Mouse (Mus musculus) spleen, embryonic (tissue): ENCODE measurements around the gene Dennd6a.

ENCODE experiments used
- CTCF ChIA-PET: fragments of 350-600 bp; sonication (Branson Sonifier 250); formaldehyde crosslinking; loops from one replicate; lab custom pipeline; 2022; lab: Charles Lee

Gene Dennd6a

DNA sequence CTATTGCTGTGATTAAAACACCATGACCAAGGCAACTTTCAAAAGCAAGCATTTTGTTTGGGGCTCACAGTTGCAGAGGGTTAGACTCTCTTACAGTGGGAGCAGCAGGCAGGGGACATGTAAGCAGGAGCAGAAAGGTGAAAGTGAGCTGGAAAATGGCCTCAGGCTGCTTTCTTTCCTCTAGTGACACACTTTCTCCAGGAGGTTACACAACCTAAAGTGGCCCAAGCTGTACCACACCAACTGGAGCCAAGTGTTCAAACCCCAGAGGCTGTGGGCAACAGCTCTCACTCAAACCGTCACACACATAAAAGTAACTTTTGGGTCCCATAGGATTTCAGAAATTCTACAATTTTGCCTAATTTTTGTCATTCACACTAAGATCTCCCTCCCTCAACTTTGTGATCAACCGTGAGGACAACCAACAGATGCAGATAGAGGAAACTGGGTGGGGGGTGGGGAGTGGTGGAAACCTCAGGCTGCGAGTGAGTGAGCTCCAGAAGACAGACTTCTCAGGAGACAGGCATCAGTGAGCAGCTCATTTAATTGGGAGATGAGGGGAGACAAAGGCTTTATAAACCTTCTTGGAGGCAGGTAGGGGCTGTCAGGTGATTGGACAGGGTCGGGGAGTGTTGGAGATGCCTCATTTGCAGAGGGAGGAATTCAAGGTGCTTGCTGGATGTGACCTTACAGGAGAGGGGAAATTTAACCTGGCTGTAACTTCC, 1.5 kb upstream of the Dennd6a start:
- CTCF ChIA-PET, result no interaction called here

DNA sequence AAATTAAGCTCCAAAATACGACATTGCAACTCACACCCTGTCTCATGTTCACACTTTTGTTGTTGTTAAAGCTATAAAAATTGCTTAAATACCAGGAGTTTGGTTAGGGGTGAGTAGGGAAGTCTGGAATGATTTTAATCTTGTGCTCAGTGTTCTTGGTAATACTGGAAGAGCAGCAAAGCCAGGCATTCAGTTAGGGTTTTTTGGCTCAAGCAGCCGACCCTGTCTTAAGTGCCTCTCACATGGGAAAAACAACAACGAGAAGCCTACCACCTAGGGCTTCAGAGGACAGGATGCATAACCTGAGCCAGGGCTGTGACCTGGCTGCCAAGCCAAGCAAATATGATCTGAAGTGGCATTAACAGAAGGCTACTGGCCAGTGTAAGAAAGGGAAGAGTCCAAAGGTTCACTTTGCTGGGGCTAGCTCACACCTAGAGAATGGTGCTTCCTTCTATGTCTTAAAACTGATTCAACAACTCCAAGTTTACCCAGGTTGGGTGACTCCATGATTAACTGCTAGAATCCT, 2.7 kb downstream of the Dennd6a start:
- CTCF ChIA-PET, result interaction anchor here (0.7 kb wide), 1 partner anchor 26 kb away, joined by 3 read pairs; no protein-coding TSS in a partner anchor

DNA sequence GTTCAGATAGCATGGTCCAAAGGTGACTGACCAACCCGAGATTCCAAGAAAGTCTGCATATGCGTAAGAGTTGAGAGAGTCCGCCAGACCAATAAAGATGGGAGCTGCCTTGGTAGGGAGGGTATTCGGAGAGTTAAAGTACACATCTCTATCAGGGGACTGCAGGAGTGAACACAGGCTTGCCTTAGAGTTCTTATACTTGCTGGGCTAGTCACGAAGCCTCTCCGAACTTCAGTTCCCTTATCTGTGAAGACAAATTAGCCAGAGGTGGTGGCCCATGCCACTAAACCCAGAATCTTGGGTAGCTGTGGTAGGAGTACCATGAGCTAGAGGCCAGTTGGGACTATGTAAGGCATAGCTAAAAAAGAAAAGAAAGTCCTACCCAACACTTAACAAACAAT, 5.1 kb downstream of the Dennd6a start:
- CTCF ChIA-PET, result no interaction called here

DNA sequence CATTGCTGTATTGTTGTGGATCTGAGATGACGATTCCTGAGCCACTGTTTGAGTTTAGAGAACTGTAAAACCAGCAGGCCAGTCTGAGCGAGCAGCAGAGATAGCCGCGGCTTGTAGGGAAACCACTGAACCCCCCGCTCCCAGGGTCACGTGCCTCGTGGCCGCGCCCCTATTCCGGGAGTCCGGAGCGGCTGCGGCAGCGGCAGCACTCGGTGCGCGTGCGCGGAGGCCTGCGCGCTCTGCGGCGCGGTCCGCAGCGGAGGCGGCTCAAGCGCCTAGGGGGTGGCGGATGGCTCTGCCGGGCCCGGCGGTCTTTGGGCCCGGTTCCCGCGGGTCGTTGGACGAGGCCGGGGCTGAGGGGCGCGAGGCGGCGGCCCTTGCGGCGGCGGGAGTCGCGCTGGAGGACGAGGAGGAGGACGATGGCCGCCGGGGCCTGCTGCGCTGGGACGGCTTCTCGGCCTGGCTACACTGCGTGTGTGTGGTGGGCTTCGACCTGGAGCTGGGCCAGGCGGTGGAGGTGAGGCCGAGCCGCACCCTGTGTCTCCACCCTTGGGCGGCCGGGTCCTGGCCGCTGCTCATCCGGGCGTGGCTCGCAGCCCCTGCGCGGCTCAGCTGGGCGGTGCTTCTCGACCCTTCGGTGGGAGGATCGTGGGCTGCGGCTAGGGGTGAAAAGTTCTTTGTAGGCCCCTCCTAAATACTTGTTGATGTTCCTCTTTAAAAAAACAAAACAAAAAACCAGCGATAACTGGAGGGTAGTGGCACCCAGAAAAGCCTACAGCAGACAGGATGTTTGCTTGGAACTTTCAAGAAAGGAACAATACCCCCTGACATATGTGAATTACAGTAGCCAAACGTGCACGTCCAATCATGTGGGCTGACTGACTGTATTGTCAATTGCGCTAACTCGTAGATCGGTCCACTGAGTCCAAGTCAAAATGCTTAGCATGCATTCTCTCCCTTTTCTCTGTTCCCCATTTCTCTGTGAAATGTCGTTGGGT, 6.0 kb downstream of the Dennd6a start:
- CTCF ChIA-PET, result interaction anchor here (0.7 kb wide), 1 partner anchor 21 kb away, joined by 3 read pairs; no protein-coding TSS in a partner anchor

DNA sequence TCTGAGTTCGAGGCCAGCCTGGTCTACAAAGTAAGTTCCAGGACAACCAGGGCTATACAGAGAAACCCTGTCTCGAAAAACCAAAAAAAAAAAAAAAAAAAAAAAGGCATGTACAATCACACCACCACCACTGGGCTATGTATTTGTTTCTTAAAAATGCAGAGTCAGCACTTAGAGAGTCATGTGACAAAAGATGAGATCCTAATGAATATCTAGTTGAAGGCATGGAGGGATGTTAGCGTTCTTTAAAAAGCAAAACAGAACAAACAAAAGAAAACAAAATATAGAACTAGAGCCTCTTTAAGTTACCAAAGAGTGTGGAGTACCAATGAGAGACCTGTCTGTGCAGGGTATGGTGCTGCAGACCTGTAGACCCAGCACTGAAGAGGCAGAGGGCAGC, 10.0 kb downstream of the Dennd6a start:
- CTCF ChIA-PET, result no interaction called here

DNA sequence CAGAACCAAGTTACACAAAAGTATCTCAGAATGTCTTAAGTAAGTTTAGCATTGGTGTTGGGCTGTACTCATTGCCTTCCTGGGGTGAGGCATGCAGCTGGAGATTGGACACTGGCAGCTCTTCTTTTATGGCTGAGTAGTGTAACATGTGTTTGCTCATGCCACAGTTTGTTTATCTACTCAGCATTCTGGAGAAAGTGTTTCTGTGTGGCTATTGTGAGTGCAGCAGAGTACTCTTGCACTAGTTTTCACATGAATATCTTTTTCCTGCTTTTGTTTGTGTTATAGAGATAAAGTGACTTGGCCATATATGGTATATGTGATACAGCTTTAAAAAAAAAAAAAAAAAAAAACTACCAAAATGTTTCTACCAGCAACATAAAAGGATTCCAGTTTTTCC, 13.5 kb downstream of the Dennd6a start:
- CTCF ChIA-PET, result interaction anchor here (0.6 to 0.7 kb wide), 2 partner anchors 25 to 49 kb away, joined by 3 to 4 read pairs; no protein-coding TSS in a partner anchor

DNA sequence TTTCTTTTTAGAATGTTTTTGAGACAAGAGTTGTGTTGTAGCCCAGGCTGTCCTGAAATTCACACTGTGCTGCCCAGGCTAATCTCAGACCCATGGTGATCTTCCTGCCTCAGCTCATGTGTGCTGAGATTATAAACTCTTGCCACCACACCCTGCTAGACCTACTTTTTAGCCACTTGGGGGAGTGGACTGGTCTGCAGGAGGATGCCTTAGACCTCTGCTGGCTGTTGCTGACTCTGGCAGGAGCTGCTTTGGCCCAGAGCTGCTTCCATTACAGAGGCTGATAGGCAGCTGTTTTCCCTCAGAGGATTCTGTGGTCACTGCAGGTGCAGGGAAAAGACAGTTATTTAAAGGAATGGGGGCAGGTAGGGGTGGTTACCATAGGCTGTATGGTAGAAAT, 17.7 kb downstream of the Dennd6a start:
- CTCF ChIA-PET, result no interaction called here

DNA sequence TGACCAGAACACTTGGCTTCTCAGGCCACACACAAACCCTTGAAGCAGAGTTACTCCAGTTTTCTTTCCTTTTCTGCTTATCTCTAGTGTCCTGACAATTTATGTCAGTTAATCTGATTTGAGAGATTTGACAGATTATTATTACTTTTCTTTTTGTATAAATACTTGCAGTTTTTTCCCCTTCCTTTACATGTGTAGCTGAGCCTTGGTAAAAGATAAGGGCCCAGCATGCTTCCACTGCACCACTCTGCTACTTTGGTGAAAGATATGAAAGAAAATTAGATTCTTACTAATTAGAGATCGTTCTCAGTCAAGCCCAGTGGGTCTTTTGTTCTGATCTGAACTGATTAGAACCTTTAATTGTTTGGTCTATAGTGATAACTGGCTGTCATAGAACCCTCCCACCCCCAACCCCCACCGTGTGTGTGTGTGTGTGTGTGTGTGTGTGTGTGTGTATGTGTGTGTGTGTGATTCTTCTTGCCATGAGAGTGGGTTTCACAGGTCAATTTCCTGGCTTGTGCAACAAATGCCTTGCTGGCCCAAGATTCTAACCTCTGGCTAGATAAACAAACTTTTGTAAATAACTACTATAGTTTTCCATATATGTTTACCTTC, 19.7 kb downstream of the Dennd6a start:
- CTCF ChIA-PET, result interaction anchor here (0.7 kb wide), 2 partner anchors 24 to 958 kb away, joined by 3 to 4 read pairs; no protein-coding TSS in a partner anchor

DNA sequence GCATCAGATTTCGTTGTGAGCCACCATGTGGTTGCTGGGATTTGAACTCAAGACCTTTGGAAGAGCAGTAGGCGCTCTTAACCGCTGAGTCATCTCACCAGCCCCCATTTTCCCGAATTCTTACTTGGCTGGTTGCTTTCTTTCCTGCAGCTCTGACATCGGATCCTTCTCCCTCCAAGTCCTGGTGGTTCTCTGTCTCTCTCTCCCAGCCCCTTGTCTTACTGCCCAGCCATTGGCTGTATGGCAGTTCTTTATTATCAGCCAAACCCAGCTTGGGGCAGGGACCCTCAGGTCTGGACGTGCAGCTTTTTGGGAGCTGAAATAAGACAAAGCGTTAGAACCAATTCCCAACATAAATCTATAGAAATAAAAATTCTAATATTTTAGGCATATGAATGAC, 21.5 kb downstream of the Dennd6a start:
- CTCF ChIA-PET, result interaction anchor here (0.8 kb wide), 1 partner anchor 41 kb away, joined by 3 read pairs; no protein-coding TSS in a partner anchor

DNA sequence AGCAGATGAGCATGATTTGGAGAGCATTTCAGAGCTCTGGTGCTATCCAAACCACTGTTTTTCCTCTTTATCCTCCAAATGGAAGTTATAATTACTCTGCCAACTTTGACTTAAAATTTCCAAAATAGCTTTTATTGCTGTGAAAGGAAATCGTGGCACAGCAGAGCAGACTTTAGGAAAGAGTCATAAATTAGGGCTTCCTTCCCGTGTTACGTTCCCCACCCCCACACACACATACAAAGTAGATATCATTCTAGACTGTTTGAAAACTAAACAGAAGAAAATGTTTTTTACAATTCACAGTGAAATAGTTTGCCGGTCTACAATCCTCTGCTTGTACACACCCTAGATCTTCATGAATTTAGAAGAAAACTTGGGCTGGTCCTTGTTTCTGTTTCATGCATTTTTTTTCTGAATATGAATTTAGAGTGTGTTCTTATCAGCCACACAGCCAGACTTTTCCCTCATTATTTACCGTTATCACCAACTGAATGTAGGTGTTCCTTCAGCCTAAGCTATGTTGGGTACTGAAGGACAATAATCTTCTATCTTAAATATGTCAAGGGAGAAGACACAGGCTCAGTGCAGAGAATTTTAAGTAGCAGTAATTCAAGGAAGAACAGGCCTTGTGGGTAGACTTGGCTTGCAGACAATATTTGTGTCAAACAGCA, 22.2 kb downstream of the Dennd6a start:
- CTCF ChIA-PET, result interaction anchor here (0.8 kb wide), 1 partner anchor 40 kb away, joined by 3 read pairs; no protein-coding TSS in a partner anchor

DNA sequence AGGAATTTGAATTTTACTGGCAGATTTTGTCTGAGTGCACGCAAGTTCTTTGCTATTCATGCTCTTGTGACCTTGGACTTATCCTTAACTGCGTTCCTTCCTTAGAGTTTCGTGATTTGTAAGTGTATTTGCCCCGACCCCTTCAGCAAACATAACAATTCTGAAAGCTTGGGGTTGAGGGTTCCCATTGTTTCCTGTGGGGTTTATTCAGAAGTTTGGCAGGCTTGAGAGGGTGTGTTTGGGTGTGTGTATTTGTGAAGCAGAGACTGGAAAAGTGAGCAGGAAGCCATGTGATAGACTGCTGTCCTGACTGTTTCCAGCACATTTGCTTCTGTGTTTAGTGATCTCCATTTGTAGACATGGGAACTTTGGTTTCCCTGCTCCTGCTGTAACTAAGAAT, 31.7 kb downstream of the Dennd6a start:
- CTCF ChIA-PET, result no interaction called here

DNA sequence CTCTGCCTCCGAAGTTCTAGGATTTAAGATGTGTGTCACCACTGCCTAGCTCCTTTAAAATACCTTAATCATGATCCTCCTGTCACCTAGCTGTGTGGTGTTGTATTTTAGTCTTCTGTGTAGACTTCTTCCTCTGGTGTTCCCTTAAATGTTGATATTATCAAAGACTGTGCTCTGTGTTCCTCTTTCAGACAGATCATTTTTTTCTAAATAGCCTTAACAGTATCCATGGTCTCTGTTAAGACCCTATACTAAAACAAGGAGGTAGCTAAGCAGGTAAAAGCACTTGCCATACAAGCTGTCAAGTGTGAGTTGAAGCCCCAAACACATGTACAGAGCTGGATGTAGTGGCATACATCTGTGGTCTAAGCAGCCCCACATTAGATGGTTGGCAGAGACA, 36.0 kb downstream of the Dennd6a start:
- CTCF ChIA-PET, result no interaction called here

DNA sequence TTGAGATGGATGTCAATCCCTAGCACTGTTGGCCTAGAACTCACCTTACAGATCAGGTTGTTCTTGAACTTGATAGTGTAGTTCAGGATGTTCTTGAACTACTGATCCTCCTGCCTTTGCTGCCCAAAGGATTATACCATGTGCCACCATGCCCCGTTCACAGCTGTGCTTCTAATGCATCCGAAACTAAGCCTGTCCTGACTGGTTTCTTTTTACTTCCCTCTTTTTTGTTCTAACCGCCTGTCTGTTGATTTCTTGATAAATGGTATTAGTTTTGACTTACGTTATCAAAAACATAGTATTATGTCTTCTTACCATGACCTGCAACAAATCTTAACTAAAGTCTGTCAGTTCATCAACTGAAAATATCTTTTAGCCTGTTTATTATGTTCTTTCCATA, 37.0 kb downstream of the Dennd6a start:
- CTCF ChIA-PET, result no interaction called here

DNA sequence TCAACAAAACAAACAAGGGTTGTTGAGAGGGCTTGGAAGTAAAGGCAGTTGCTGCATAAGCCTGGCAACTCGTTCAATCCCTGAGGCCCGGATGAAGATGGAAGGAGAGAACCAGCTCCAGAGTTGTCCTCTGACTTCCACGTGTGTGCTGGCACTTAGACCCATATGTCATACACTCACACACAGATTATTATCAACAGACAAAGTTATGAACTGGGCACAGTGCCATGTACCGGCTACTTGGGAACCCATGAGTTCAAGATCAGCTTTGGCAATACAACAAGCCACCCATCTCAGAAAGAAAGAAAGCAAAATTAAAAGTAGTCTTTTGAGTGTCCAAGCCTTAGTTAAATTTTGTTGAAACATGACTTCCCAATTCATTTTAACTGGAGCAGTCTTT, 51.6 kb downstream of the Dennd6a start:
- CTCF ChIA-PET, result no interaction called here

DNA sequence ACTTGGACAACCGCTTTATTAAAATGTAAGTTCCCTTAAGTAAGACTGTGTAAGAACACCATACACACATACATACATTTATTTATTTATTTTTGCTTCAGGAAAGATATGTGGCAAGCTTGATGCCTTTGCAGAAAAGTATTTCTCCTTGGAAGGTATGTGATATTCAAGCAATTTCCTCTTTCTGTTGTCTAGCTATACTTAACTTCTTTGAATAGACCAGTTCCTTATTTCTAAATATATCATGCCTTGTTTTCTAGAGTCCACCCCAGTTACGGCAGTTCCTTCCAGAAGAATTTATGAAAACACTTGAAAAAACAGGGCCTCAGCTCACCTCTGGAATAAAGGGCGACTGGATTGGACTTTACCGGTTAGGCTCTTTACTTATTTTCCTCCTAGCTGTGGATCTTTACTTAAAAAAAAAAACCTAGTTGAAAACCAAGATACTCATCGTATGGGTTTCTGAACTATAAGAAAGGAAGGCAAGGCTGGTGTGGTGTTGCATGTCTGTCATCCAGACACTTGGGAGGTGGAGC, 53.0 kb downstream of the Dennd6a start:
- CTCF ChIA-PET, result interaction anchor here (0.7 kb wide), 1 partner anchor 67 kb away, joined by 5 read pairs; no protein-coding TSS in a partner anchor

DNA sequence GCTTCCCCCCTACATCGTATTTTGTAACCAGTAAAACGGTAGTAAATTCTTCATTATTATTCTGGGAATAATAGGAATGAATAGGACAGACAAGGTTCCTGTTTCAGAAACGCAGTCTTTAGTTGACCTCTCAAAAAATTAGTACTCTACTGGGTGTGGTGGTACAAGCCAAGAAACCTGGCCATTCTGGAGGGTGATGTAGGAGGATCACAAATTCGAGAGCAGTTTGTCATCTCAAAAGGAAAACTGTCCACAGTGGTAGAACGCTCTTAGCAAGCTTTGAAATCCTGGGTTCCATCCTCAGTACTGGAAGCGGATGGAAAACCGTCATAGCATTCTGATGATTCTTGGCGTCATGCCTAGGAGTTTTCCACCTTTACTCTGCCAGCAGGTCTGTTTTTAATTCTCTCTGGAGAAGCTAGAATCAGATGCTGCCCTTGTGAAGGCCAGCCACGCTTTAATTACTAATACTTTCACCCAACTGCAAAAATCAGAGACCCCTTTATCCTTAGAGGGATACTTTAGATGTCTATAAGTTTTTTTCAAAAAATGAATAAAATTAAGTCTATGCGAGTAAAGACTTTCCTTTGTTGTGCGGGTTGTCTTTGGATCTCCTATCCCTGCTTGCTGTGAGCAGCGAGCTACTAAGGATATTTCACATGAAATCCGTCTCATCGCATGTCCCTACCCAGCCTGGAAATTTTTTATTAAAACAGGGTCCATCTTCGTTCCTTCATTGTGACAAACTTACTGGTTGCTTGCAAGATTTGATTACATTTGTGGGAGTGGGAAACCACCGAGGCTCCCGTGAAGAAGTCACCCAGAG, 63.6 kb downstream of the Dennd6a start:
- CTCF ChIA-PET, result no interaction called here

DNA sequence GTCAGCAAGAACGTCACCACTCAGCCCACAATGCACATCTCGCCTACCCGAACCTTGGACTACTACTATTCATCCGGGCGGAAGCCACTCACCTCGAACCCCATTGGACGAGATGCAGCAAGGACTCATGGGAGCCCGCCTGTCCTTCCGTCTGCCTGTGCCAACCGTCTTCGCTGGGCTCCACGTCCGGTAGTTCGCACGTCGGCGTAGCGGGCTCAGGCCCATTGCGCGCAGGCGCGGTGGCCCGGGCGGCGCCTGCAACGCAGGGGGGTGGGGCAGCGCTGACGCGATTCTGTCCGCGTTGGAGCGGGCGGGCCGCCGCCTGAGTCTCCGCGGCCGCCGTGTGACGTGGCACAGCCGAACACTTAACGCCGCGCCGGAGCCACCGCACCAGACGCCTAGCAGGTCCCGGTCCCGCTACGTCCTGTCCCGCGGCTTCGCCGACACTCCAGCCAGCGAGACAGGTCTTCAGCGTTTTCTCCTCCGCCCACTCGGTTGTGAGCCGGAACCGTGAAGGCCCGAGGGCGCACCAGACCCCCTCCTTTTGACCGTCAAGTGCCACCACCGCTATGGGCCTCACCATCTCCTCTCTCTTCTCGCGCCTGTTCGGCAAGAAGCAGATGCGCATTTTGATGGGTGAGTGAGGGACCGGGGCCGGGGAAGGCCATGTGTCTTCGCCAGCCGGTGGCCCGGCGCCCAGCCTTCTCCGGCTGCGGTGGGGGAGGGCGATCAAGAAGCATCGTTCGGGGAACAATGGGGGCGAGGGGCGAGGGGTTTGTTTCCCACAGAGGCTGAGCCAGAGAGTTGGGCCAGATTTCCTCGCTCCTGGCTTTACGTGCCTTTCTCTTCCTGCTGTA, 64.4 kb downstream of the Dennd6a start, which contains the start of gene Arf4:
TSS of gene Arf4 (plus strand) at position 224 of the 857 bp plus-strand sequence.
- CTCF ChIA-PET, result no interaction called here

DNA sequence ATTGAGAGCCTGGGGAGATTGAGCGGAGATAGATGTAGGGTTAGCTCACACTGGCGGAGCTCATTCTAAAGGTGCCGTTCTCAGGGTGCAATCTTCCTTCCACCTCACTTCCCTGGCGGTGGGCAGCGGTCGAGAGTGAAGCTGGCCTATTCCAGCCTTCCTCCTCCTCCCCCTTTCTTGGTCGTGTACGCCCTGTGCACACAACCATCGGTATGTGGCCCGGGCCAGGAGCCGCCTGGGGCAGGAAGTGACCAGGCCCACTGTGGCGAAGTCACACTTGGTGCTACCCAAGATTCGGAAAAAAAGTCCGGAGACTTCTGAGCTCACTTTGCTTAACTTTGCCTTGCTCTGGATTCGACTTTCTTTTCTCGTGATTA, 65.0 kb downstream of the Dennd6a start:
- CTCF ChIA-PET, result interaction anchor here (0.9 kb wide), 1 partner anchor 16 kb away, joined by 3 read pairs; no protein-coding TSS in a partner anchor
